Mouse (Mus musculus): ENCODE results near the gene Lgi1. TPM values are rescaled to one million over a fixed set of nuclear protein-coding genes. Genes with fewer than 3 reads are reported as not detected.

Gene Lgi1
- 1 to 10 TPM; 2.9 to 7.3 TPM for total RNA-seq (2021)

- peak in 1 of 2 experiments; percentile 15 for DNase-seq
- intact Hi-C loops (cut with DNase I), result no loop called here
These were observed at the start of gene Lgi1 for GRCm38 (mm10) chr19:38264505-38265500. TSS of gene Lgi1 (plus strand) at chr19:38264536.

DNA sequence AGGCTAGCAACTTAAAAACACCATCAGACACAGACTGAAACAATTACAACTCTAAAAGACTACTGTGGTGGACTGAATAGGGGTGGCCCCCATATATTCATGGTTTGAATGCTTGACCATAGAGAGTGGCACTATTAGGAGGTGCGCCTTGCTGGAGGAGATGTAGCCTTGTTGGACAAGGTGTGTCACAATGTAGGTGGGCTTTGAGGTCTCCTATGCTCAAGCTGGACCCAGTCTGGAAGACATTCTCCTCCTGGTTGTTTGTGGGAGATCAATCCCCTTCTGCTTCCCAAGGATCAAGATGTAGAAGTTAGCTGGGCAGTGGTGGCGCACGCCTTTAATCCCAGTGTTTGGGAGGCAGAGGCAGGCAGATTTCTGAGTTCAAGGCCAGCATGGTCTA lies 46.6 kb upstream of the Lgi1 start:
- no peak for DNase-seq
- intact Hi-C loops (cut with DNase I), result no loop called here

DNA sequence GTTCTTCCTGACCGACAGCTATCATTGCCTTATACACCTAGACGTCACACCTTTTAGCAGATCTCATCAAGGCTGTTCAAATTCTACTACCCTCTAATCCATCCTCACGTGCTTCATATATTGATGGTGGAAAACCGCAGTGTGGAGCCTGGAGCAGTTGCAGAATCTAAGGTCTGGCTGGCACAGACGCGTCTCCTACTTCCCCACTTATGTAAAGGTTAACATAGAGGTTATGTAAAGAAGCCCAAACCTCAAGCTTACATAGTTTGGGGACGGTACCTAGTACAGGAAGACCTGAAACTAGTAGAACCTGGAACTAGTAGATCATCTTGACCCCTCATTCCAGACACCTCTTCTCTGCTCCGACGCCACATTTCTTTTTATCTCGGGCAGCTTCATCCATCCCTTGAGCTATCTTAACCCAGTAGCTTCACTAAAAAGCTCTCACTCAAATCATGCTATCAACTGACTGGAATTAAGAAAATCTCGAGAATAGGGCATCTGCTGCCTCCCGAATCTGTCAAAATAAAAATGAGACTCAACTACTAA lies 40.9 kb upstream of the Lgi1 start:
- peak in 1 of 2 experiments; percentile 2 for DNase-seq
- intact Hi-C loops (cut with DNase I), result no loop called here

DNA sequence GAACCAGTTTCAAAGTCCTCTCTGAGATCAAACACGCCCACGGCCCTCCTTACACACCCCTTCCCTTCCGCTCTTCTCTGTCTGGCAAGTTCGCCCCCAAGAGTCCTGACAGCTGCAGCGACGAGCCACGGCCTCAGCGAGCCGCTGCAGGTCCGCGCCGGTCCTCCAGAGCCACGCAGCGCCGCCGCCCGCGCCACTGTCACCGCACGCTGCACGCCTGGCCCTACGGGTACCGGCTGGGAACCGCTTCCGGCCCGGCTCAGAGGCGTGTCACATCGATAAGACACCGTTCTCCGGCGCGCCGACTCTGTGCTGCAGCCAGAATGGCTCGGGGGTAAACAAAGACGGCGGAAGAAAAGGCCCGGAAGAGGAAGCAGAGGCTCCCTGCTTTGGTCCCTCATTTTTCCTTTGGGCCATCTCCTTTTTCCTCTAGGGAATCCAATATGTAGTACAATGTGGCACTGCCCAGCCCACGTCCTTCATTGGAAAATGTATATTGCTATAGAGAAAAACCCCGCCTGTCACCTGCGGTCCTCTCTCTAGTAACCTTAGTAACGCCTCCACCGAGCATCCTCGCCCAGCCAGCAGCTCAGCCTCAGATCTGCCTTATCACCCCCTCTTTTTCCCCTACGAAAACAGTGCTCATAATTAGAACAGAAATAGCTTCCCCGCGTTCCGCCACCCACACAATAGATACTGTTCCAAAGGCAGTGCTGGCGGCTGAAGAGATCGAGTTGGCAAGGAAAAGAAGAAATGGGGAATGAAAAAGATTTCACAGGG lies 40.2 kb upstream of the Lgi1 start, which contains the start of gene Fra10ac1:
Gene Fra10ac1 (minus strand): TSS at position 252 of the 780 bp plus-strand sequence.
- peak; percentile 89 to 92 for DNase-seq
- intact Hi-C loops (cut with DNase I), result no loop called here

DNA sequence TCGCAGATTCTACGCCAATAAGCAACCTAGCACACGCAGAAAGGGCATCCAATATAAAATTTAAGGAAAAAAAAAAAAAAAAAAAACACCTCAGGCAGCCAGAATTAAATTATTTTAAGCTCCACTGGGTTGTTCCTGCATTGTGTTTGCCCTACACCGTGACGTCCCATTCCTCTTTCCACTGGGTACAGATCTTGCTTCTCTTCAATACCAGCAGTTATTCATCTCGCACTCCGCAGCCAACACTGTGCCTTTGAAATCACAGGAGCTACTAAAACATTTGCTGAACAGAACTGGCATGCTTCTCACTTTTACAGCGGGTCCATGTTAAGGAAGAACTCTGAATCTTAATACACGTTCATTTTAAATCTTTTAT lies 39.7 kb upstream of the Lgi1 start:
- no peak for DNase-seq
- intact Hi-C loops (cut with DNase I), result no loop called here

DNA sequence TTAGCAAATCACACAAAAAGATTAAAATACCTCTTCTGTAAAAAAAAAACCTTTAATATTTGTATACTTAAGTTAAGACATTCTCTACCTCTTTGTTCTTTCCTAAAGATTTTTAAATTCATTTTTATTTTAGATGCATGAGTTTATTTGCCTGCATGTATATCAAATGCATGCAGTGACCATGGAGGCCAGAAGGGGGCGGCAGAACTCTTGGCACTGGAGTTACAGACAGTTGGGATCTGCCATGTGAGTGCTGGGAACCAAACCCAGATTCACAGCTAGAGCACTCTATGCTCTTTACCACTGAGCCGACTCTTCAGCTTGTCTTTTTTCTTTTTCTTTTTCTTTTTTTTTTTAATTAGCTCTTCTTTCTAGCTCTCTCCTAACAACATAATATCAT lies 35.6 kb upstream of the Lgi1 start:
- DNase-seq, result no peak
- intact Hi-C loops (cut with DNase I), result no loop called here

- DNase-seq, result no peak
- intact Hi-C loops (cut with DNase I), result no loop called here
These were observed 32.2 kb upstream of the Lgi1 start for GRCm38 (mm10) chr19:38232087-38232486.

- no peak for DNase-seq
- intact Hi-C loops (cut with DNase I), result no loop called here
These were observed 31.8 kb upstream of the Lgi1 start for GRCm38 (mm10) chr19:38232516-38232915.

- DNase-seq, result no peak
- intact Hi-C loops (cut with DNase I), result no loop called here
These were observed 27.8 kb upstream of the Lgi1 start for GRCm38 (mm10) chr19:38236526-38236925.

DNA sequence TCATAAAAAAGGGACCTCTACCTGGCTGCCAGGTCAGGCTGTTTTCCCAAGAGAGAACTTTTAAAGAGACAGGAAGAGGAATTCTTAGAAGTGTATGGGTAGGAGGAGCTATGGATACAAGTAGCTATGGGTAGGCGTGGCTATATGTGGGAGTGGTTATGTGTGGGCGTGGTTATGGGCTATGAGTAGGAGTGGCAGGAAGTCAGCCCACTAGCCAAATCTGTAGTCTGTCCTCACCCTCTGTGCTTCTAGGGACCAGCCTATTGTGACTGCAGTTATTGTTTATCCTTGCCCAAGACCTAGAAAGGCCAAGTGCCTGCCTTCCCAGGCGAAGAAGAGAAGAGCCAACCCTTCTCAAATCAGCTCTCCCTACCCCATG lies 26.5 kb upstream of the Lgi1 start:
- no peak for DNase-seq
- intact Hi-C loops (cut with DNase I), result no loop called here

DNA sequence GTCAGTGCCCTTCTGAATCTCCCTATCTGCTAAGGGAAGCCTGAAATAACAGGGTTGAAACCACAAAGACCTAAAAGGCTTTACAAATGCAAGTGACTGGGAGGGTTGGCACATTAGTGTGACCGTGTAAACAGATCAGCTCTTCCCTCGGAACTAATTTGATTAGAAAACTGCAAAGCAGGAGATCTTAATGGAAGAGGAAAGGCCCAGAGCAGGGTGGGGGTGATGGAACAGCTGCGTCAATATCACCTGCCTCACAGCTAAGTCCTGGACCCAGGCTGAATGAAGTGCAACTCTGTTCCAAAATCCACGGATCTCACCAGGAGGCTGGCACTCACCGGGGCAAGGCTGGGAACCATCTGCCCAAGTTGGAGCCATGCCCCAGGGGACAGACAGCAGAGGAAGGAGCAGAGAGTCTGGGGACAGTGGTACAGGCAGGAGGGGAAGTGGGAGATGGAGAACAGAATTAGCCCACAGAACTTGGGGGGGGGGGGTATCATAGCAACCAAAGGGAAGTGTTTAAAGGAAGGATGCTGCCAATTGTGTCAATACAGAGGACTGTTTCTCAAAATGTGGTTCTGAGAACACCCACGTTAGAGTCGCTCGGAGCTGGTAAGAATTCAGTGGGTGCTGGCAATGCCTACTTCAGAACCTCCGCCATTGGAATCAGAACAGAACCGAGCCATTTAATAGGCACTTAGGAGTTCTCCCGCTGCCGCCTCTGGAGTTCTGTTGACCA lies 26.0 kb upstream of the Lgi1 start:
- intact Hi-C loops (cut with DNase I), result no loop called here

GRCm38 (mm10) chr19:38242314-38242852 lies 22.0 kb upstream of the Lgi1 start:
- intact Hi-C loops (cut with DNase I), result no loop called here
- DNase-seq, result no peak

More for the DNA sequence above, 26.0 kb upstream of the Lgi1 start:
- DNase-seq, result no peak

DNA sequence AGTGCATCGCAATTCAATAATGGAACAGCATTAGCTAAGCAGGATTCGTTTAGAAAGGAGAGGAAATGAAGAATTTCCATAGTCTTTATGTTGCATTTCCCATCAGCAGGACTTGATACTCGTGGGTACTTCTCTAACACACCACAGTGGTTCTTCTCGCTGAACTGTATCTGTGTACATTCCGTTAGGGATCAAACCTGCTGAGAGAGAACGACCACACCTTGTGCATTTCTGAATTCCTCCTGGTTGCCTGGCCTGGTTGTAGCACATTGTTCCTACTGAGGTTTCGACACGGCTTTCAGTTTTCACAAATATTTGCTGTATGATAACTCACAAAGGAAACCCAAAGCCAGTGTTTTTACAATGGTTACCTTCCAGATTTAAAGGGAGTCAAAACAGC lies 19.6 kb upstream of the Lgi1 start:
- no peak for DNase-seq
- intact Hi-C loops (cut with DNase I), result no loop called here

DNA sequence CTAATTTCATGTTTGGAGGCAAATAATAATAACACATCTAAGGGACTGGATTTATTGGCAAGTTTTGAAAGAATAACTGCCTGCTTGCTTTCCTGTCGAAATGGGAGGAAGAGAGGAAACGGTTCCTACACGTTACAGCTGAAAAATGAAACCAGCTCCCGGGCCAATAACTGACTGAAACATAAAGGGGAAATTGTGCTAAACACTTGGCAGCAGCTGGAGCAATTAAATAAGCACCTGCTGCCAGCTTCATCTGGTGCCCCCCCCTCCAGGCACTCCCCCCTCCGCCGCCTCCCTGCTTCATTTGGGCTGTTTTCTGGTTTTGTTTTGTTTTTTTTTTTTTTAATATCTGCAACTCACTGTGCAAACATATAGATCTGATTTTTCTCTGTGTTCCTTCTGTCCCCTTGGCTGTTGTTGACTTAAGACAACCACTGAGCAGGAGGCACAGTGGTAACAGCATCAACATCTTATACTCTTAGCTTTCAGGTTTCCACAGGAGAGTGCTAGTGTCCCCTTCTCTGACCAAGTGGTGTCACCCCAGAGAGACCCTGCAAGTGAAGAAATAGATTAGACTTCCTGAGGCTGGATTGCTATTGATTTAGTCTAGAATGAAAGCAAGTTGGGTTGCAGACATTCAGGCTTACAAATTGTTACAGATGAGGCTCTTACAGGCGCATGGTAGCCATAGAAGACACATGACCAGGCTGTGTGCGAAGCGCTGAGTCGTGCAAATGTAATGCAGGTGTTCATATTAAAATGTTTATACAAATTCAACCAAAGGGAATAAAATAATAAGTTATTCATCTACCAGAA lies 18.8 kb upstream of the Lgi1 start:
- intact Hi-C loops (cut with DNase I), result no loop called here
- no peak for DNase-seq

DNA sequence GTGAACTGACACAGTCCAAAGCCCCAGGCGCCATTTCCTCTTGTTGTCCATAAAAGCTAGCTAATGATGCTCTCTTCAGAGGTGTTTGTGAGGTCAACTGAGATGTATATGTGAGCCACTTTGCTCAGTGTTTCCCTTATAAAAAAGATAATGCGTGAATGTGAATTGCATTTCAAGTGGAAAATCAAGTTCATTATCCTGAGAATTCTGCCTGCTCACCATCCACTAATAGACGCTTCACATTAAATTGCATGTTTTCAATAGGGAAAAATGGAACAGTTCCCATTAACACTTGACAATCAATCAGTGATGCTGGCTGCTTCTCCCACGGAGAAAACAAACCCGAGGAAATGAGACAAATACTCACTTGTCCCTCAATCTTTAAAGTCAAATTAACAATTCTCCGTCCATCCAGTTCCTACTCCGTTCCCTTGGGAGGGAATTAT lies 18.1 kb upstream of the Lgi1 start:
- no peak for DNase-seq
- intact Hi-C loops (cut with DNase I), result no loop called here

DNA sequence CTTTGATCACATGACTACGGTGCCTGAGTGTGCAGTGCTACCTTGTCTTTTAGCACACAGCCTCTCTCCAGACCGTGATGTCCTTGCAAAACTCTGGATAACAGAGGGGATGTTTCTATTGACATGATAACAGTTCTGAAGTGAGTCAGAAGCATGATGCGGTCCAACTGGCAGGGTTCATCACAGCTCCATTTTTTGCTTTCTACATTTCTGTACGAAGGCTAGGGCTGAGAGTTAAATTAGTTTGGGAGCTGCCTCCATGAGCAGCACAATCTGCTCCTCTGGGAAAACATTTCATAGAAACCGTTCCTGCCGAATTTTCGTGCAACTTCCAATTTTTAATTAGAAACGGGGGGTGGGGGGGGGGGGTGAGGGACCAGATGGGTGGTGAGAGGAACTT lies 14.7 kb upstream of the Lgi1 start:
- no peak for DNase-seq
- intact Hi-C loops (cut with DNase I), result no loop called here

DNA sequence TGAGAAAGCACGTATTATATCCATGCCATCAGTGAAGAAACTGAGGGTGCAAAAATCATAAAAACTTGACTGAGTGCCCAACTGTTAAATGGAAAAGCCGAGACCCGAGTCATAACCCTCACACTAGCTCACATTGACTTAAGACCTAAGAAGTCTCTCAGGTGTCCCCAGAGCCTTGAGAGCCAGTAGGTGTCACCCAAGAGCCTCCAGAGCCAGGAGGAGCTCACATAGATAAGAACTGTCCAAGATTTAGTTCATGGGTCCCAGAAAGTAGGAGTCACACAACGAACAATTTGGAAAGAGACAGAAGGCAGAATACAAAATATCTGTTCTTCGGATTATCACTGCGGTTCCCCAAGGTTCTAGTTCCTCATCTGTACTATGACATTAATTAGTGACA lies 10.5 kb upstream of the Lgi1 start:
- intact Hi-C loops (cut with DNase I), result loop anchor here (1.0 to 2.0 kb wide), 2 partner anchors 71 to 99 kb away; no protein-coding TSS in a partner anchor
- DNase-seq, result peak in 1 of 2 experiments; percentile 43

DNA sequence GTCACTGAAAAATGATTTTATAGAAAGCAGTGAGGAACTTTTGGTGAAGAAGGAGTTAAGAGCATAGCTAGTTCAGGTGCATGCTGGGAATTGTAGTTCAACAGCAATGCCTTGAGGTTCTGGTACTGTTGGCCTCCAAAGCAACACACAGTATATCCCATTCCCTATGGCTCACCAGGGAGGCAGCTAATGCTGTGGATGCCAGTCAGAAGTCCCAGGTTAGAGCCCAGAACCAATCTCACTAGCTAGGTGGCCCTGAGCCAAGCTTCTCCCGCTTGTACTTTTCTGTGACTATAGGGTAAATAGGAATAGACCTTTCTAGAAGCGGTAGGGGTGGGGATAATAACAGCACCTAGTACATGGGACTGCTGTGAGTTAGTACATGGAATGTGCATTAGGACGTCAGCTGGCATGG lies 5.7 kb upstream of the Lgi1 start:
- intact Hi-C loops (cut with DNase I), result no loop called here
- no peak for DNase-seq

GRCm38 (mm10) chr19:38259436-38259835 lies 4.9 kb upstream of the Lgi1 start:
- intact Hi-C loops (cut with DNase I), result no loop called here
- DNase-seq, result no peak

Data from heart, postnatal 36 days (tissue).